Mouse (Mus musculus): ENCODE results near the gene Rora.

The Rora gene

GRCm38 (mm10) chr9:69430531-69430930, 776.9 kb downstream of the Rora start:
- DNase-seq (ENCODE audit: low read depth): no peak

GRCm38 (mm10) chr9:69431863-69432555, 778.4 kb downstream of the Rora start:
- DNase-seq (ENCODE audit: low read depth): no peak

DNA sequence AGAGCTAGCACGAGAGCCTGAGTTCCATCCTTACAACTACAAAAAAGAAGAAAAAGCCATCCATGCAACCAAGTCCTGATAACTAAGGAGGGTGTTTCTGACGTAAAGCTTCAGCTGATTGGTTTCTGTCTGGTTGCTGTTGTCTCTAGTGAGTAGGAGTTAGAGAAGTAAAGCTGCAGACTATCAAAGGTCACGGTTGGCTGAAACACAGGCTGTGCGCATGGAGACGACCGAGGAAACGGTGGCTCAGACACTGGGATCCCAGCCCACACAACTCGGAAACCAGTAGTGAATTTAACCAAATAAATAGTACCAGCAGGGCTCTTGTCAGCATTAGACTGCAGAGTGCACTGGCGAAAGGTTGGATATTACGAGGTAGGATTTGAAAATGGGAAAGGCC, 781.6 kb downstream of the Rora start:
- no peak for DNase-seq (ENCODE audit: low read depth)

GRCm38 (mm10) chr9:69435662-69436061, 782.1 kb downstream of the Rora start:
- no peak for DNase-seq (ENCODE audit: low read depth)

All from 416B (cell line).